8 mouse cellular contexts compared by ENCODE assay signal in genomic region chr10:59974786-59975185, GRCm38 (mm10). TPM values are rescaled to one million over a fixed set of nuclear protein-coding genes. Genes with fewer than 3 reads are reported as not detected.
DNase-seq lines count a peak whose midpoint lies in the region; ATAC-seq lines count a peak whose summit lies in the region.

No protein-coding gene starts in this region.

- 63% methylated on average over 3 of the region's 3 CpGs for WGBS in neural tube, embryonic 11.5 days
- 37% methylated on average over 3 of the region's 3 CpGs for WGBS in heart, embryonic 13.5 days
- 51% methylated on average over 3 of the region's 3 CpGs for WGBS in limb, embryonic 10.5 days

- DNase-seq in neural tube, embryonic 11.5 days (ENCODE audit: low spot score), result no peak
- no peak for DNase-seq in neural tube, embryonic 10.5 days (ENCODE audit: extremely low spot score, low spot score)
- no peak for DNase-seq in limb, embryonic 10.5 days (ENCODE audit: low spot score)
- peak; percentile 73 for DNase-seq in naive thymus-derived CD4-positive, alpha-beta T cell, adult 2 months (ENCODE audit: low read depth)
- DNase-seq in cerebellum, adult 11 months, result no peak
- no peak for DNase-seq in gastrocnemius, postnatal 4 days (ENCODE audit: low spot score in 2 of 2)
- no peak for DNase-seq in adrenal gland, adult 2 months

- H3K27me3 ChIP-seq in neural tube, embryonic 11.5 days (ENCODE audit: control insufficient read depth, insufficient read depth, low read length), result no peaks in the 10 kb centered on the region
- H3K27me3 ChIP-seq in heart, embryonic 13.5 days (replicated peaks), result no peaks in the 10 kb centered on the region
- no peaks in the 10 kb centered on the region for H3K27me3 ChIP-seq in limb, embryonic 10.5 days (ENCODE audit: low read depth, poor library complexity, severe bottlenecking)

- H3K4me2 ChIP-seq in neural tube, embryonic 11.5 days (ENCODE audit: low read depth), result no peak overlapping the region
- 0 out of 2 replicates have a peak overlapping the region, but pooled peaks have one; percentile 6 for H3K4me2 ChIP-seq in heart, embryonic 13.5 days

- no peaks in the 10 kb centered on the region for H3K9me3 ChIP-seq in neural tube, embryonic 11.5 days (ENCODE audit: control insufficient read depth, low read length)
- no peaks in the 10 kb centered on the region for H3K9me3 ChIP-seq in heart, embryonic 13.5 days
- no peaks in the 10 kb centered on the region for H3K9me3 ChIP-seq in limb, embryonic 10.5 days (replicated peaks)

- H3K4me3 ChIP-seq in neural tube, embryonic 11.5 days (ENCODE audit: low read depth, low read length), result no peak overlapping the region
- H3K4me3 ChIP-seq in heart, embryonic 13.5 days, result no peak overlapping the region
- H3K4me3 ChIP-seq in limb, embryonic 10.5 days, result peak overlapping the region; percentile 25; the same call in 1 of the 2 replicates

- H3K9ac ChIP-seq in neural tube, embryonic 11.5 days (ENCODE audit: low read length), result no peak overlapping the region
- H3K9ac ChIP-seq in heart, embryonic 13.5 days, result peak overlapping the region; percentile 57; the same call in 1 of the 2 replicates

- H3K4me1 ChIP-seq in neural tube, embryonic 11.5 days (ENCODE audit: control insufficient read depth, insufficient read depth, low read length), result peaks cover 18% of the 10 kb centered on the region
- H3K4me1 ChIP-seq in heart, embryonic 13.5 days, result peaks cover 75% of the 10 kb centered on the region
- H3K4me1 ChIP-seq in limb, embryonic 10.5 days, result peaks cover 62% of the 10 kb centered on the region

- no peaks in the 10 kb centered on the region for H3K36me3 ChIP-seq in neural tube, embryonic 11.5 days (ENCODE audit: control insufficient read depth, insufficient read depth, low read length)
- H3K36me3 ChIP-seq in heart, embryonic 13.5 days, result no peaks in the 10 kb centered on the region
- no peaks in the 10 kb centered on the region for H3K36me3 ChIP-seq in limb, embryonic 10.5 days

- H3K27ac ChIP-seq in neural tube, embryonic 11.5 days (ENCODE audit: low read depth, low read length), result 0 out of 2 replicates have a peak overlapping the region, but pooled peaks have one; percentile 9
- peak overlapping the region; percentile 79 for H3K27ac ChIP-seq in heart, embryonic 13.5 days (replicated peaks)
- H3K27ac ChIP-seq in limb, embryonic 10.5 days, result peak overlapping the region; percentile 89

- ATAC-seq in neural tube, embryonic 11.5 days (ENCODE audit: insufficient read depth, low FRiP score, low TSS enrichment), result no peak
- no peak for ATAC-seq in heart, embryonic 13.5 days (ENCODE audit: extremely low read depth, insufficient number of reproducible peaks, low FRiP score, low TSS enrichment)

RNA-seq across cellular contexts. Expression of gene Ddit4, which starts 23.2 kb away (rescaled TPM):
- 5.2 and 7.0 TPM in 2 replicates for polyA plus RNA-seq in neural tube, embryonic 11.5 days (2014; fragmentation: Nextera tagmentation; extraction: Ambion mirVana)
- polyA plus RNA-seq in heart, embryonic 13.5 days (2015; fragmentation: Nextera tagmentation; extraction: Ambion mirVana), result 19.7 and 24.5 TPM in 2 replicates
- polyA plus RNA-seq in limb, embryonic 10.5 days (2016; fragmentation: Nextera tagmentation; extraction: Ambion mirVana), result 30.3 and 58.7 TPM in 2 replicates
- total RNA-seq in gastrocnemius, postnatal 4 days (2021), result 10 to 100 TPM; 18.6 to 18.7 TPM
- total RNA-seq in adrenal gland, adult 2 months (2021), result 10 to 100 TPM; 53.1 to 56.1 TPM
- polyA plus RNA-seq in adrenal gland, adult 2 months (2012; rRNA removed), result 151 and 157 TPM in 2 replicates

RNA-seq across cellular contexts. Expression of gene Ascc1, which starts 27.8 kb away (rescaled TPM):
- polyA plus RNA-seq in neural tube, embryonic 11.5 days (2014; fragmentation: Nextera tagmentation; extraction: Ambion mirVana), result 34.9 and 35.4 TPM in 2 replicates
- 33.8 and 37.9 TPM in 2 replicates for polyA plus RNA-seq in heart, embryonic 13.5 days (2015; fragmentation: Nextera tagmentation; extraction: Ambion mirVana)
- 32.1 and 36.5 TPM in 2 replicates for polyA plus RNA-seq in limb, embryonic 10.5 days (2016; fragmentation: Nextera tagmentation; extraction: Ambion mirVana)
- 10 to 100 TPM; 13.9 to 16.0 TPM for total RNA-seq in gastrocnemius, postnatal 4 days (2021)
- total RNA-seq in adrenal gland, adult 2 months (2021), result 10 to 100 TPM; 24.8 to 32.0 TPM
- polyA plus RNA-seq in adrenal gland, adult 2 months (2012; rRNA removed), result 17.7 and 23.8 TPM in 2 replicates

RNA-seq across cellular contexts. Expression of gene Anapc16, which starts 28.1 kb away (rescaled TPM):
- 89.1 and 90.4 TPM in 2 replicates for polyA plus RNA-seq in neural tube, embryonic 11.5 days (2014; fragmentation: Nextera tagmentation; extraction: Ambion mirVana)
- polyA plus RNA-seq in heart, embryonic 13.5 days (2015; fragmentation: Nextera tagmentation; extraction: Ambion mirVana), result 84.7 and 93.3 TPM in 2 replicates
- 103 and 111 TPM in 2 replicates for polyA plus RNA-seq in limb, embryonic 10.5 days (2016; fragmentation: Nextera tagmentation; extraction: Ambion mirVana)
- total RNA-seq in gastrocnemius, postnatal 4 days (2021), result 10 to 100 TPM; 49.9 to 51.4 TPM
- 10 to 100 TPM; 60.4 to 66.3 TPM for total RNA-seq in adrenal gland, adult 2 months (2021)
- 33.4 and 40.8 TPM in 2 replicates for polyA plus RNA-seq in adrenal gland, adult 2 months (2012; rRNA removed)

Comparison
In these comparisons a context has a peak if more than half of its experiments do, and no peak if none do; other contexts are left out.
1. H3K27ac ChIP-seq: peak in every context shown above with its lines; median percentile 89 in limb, embryonic 10.5 days; 79 in heart, embryonic 13.5 days; 9 in neural tube, embryonic 11.5 days.